Mouse (Mus musculus) small intestine, adult 2 months (tissue): ENCODE results near the gene Olfr149.

Experiments
- CTCF ChIP-seq: fragments of 200-500 bp; IDR thresholded peaks from 2 replicates; pipeline ENCODE4 v1.5.1; 2012; ENCODE audit warnings: low read depth, mild to moderate bottlenecking, control low read depth, inconsistent platforms, low read length, moderate library complexity, mixed read lengths; ENCODE audit not compliant: insufficient replicate concordance, insufficient read length; ENCODE audit errors: extremely low read depth
- POLR2A ChIP-seq: fragments of 200-500 bp; IDR thresholded peaks from 2 replicates; pipeline ENCODE4 v1.6.1; 2012; ENCODE audit warnings: low read depth, mild to moderate bottlenecking, control low read depth, inconsistent platforms, low read length, moderate library complexity

- TF ChIP-seq POLR2A (no peak), CTCF (no peak)
These were observed 40.0 kb downstream of the Olfr149 start, which contains the start of gene Olfr963 for GRCm38 (mm10) chr9:39666905-39667304.
